Mouse (Mus musculus) liver, embryonic 13.5 days (tissue): Measurements from ENCODE around the gene Tpsg1. TPM values are rescaled to one million over a fixed set of nuclear protein-coding genes. Genes with fewer than 3 reads are reported as not detected.

Experiments
- ATAC-seq: fragments of 200-750 bp; cut with Nextera tagmentation; 2 replicates; pipeline ENCODE4 v1.8.0; 2017; ENCODE audit warnings: low read depth, mild to moderate bottlenecking, moderate number of reproducible peaks, moderate library complexity
- DNase-seq: peaks from one replicate; pipeline ENCODE4 v3.0.0; 2022
- H3K27ac ChIP-seq: fragments of 300-500 bp; sonication (generic); 2 replicates; pipeline ENCODE4 v1.5.1; 2015; ENCODE audit warnings: moderate library complexity, mild to moderate bottlenecking, inconsistent platforms
- H3K27me3 ChIP-seq: fragments of 300-500 bp; sonication (generic); 2 replicates; pipeline ENCODE4 v1.6.1; 2015; ENCODE audit warnings: mild to moderate bottlenecking, inconsistent platforms
- H3K36me3 ChIP-seq: fragments of 300-500 bp; sonication (generic); 2 replicates; pipeline ENCODE4 v1.6.1; 2015; ENCODE audit warnings: mild to moderate bottlenecking, inconsistent platforms
- H3K4me1 ChIP-seq: fragments of 300-500 bp; sonication (generic); replicated peaks from 2 replicates; pipeline ENCODE4 v1.6.1; 2015; ENCODE audit warnings: inconsistent platforms
- H3K4me2 ChIP-seq: fragments of 300-500 bp; sonication (generic); 2 replicates; pipeline ENCODE4 v1.6.1; 2015; ENCODE audit warnings: inconsistent platforms, mild to moderate bottlenecking, moderate library complexity
- H3K4me3 ChIP-seq: fragments of 300-500 bp; sonication (generic); replicated peaks from 2 replicates; pipeline ENCODE4 v1.5.1; 2015; ENCODE audit warnings: mild to moderate bottlenecking, inconsistent platforms
- H3K9ac ChIP-seq: fragments of 300-500 bp; sonication (generic); 2 replicates; pipeline ENCODE4 v1.6.1; 2015; ENCODE audit warnings: mild to moderate bottlenecking, inconsistent platforms
- H3K9me3 ChIP-seq: fragments of 300-500 bp; sonication (generic); replicated peaks from 2 replicates; pipeline ENCODE4 v1.6.1; 2016; ENCODE audit warnings: inconsistent platforms
- whole genome bisulfite sequencing: fragments of 180-500 bp; shearing (Covaris S2); methylation state at CpG from one replicate; pipeline ENCODE4 v1.1.7; 2015; ENCODE audit not compliant: insufficient replicate concordance; 5-methylcytosine and 5-hydroxymethylcytosine counted together
- polyA plus RNA-seq: library from polyadenylated mRNA; unstranded; fragments of >200 nt; fragmentation: Nextera tagmentation; extraction: Ambion mirVana; gene quantifications from 2 replicates; pipeline ENCODE4 v1.2.1, GENCODE M21; 2015

Tpsg1 gene
- 0.48 and 0.81 TPM in 2 replicates for polyA plus RNA-seq

DNA sequence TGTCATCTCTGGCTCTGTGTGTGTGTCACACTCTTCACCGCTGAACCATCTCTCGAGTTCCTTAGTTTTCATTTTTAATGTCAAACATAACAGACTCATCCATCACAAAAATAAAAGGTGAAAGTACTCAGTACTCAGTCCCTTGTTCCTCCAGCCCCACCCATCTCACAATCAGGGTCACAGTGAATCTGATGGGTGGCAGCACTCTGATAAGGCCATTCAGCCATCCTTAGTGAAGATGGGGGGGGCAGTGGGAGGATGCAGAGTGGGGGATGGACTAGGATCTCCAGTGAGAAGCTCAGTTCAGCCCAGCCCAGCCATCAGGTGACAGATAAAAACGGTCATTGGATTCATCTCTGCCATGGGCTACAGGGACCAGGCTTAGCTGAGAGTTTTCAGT, at the start of gene Tpsg1:
Gene Tpsg1, plus strand, starts transcription at position 301 of the 400 bp plus-strand sequence.
- ATAC-seq (no peak), DNase-seq (no peak)
- Histone ChIP-seq H3K4me3 (no peak within 1 kb of the TSS), H3K27me3 (no peaks in the 10 kb centered on the region), H3K9me3 (no peaks in the 10 kb centered on the region), H3K4me1 (peaks cover 7% of the 10 kb centered on the region; the same call in 1 of the 2 replicates), H3K36me3 (no peaks in the 10 kb centered on the region), H3K9ac (no peak within 1 kb of the TSS), H3K27ac (no peak within 1 kb of the TSS), H3K4me2 (no peak within 1 kb of the TSS)
- 44% methylated on average over 3 of the region's 3 CpGs for WGBS

DNA sequence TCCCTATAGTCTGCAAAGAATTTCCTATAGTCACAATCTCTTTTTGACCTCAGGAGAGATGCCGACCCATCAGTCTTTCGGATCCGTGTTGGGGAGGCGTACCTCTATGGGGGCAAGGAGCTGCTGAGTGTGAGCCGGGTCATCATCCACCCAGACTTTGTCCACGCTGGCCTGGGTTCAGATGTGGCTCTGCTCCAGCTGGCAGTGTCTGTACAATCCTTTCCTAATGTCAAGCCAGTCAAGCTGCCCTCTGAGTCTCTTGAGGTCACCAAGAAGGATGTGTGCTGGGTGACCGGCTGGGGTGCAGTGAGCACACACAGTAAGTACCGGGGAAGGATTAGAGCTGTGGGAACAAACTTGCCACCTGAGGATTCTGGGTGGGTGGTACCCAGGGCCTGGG, 48.3 kb upstream of the Tpsg1 start:
- DNase-seq (no peak), ATAC-seq (no peak)
- Histone ChIP-seq H3K27me3 (peaks cover 14% of the 10 kb centered on the region; the same call in 1 of the 2 replicates), H3K36me3 (no peaks in the 10 kb centered on the region), H3K9me3 (no peaks in the 10 kb centered on the region), H3K27ac (no peak overlapping the region), H3K4me1 (peaks cover 6% of the 10 kb centered on the region; the same call in 1 of the 2 replicates), H3K9ac (no peak overlapping the region), H3K4me2 (no peak overlapping the region), H3K4me3 (no peak overlapping the region)
- WGBS: 85% methylated on average over 8 of the region's 8 CpGs

DNA sequence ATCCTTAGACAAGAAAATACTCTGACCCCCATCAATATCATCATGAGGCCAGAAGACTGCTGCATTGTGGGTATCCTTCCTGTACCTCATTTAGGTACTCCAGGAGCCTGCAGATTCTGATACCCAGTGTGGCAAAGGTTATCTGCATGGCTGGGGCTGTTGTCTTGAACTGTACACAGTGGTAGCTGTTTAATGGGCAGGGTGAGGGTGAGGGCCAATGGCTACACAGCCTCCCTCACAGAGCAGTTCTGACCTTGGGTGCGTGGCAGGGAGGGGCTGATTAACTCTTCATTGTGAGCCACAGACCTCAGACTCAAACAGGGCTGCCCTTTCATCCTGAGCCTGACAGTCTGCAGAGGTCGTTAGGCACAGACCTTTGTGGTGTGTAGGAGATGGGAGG, 46.1 kb upstream of the Tpsg1 start:
- no peak overlapping the region for H3K27ac ChIP-seq
- no peak overlapping the region for H3K4me3 ChIP-seq
- DNase-seq (no peak), ATAC-seq (peak; percentile 73)
- H3K9ac ChIP-seq: no peak overlapping the region
- H3K4me1 ChIP-seq: peaks cover 6% of the 10 kb centered on the region; the same call in 1 of the 2 replicates
- WGBS: 22% methylated on average over 2 of the region's 2 CpGs
- H3K36me3 ChIP-seq: no peaks in the 10 kb centered on the region
- no peak overlapping the region for H3K4me2 ChIP-seq
- no peaks in the 10 kb centered on the region for H3K9me3 ChIP-seq
- H3K27me3 ChIP-seq: peaks cover 14% of the 10 kb centered on the region; the same call in 1 of the 2 replicates

DNA sequence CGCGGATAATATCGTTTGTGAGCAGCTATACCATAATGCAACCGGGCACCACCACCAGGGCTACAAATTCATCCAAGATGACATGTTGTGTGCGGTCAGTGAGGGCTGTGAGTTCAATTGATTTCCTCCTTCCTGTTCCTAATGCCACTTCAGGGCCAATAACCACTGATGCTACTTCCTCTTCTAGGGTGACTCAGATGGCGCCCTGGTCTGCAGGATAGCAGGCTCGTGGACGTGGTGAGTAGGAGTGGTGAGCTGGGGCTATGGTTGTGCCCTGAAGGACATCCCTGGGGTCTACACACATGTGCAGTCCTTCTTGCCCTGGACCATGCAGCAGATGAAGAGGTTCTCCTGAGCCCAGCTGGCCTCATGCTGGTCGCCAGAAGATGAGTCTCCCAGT, 36.8 kb upstream of the Tpsg1 start:
- Histone ChIP-seq H3K27me3 (peaks cover 14% of the 10 kb centered on the region), H3K36me3 (no peaks in the 10 kb centered on the region), H3K4me3 (no peak overlapping the region), H3K4me2 (no peak overlapping the region), H3K9me3 (no peaks in the 10 kb centered on the region), H3K4me1 (no peaks in the 10 kb centered on the region), H3K9ac (no peak overlapping the region), H3K27ac (no peak overlapping the region)
- no peak for DNase-seq
- ATAC-seq: no peak
- WGBS: 16% methylated on average over 9 of the region's 9 CpGs

DNA sequence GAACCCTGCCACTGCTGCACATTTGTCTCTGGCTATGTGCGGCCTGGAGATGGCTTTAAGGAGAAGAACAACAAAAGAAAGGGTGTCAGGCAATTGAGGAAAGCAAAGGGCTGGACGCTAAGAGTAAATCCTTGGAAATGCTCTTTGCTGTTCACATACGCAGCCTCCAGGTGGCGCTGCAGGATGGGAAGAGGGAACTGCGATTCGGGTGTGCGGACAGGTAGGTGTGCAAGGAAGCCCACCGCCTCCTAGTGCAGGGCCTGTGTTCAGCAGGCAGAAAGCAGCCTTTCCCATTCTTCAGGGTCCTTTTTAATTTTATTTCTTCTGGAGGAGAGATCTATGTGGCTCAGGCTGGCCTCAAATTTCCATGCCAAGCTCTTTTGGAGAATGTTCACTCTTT, 35.1 kb upstream of the Tpsg1 start:
- no peaks in the 10 kb centered on the region for H3K36me3 ChIP-seq
- no peak overlapping the region for H3K9ac ChIP-seq
- no peaks in the 10 kb centered on the region for H3K9me3 ChIP-seq
- no peak for ATAC-seq
- no peak overlapping the region for H3K4me3 ChIP-seq
- 3% methylated on average over 8 of the region's 8 CpGs for WGBS
- peaks cover 14% of the 10 kb centered on the region for H3K27me3 ChIP-seq
- no peak overlapping the region for H3K4me2 ChIP-seq
- peak; percentile 14 for DNase-seq
- no peak overlapping the region for H3K27ac ChIP-seq
- no peaks in the 10 kb centered on the region for H3K4me1 ChIP-seq

DNA sequence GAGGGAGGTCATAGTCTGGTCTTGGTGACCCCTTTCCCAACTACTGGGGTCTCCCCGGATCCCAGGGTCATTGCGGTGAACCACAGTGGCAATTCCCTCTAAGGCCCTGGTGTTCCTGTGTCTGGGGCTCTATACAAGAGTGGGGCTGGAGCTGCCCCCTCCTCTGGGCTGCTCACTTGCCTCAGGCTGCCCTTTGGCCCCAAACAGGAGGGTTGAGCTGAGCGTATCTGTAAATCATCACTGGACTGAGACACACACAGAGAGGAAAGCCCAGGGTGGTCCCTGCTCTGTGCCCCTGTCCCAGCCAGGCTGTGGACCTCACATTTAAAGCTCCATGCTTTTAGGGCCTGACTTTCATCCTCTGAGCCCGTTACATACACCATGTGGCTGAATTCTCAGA, 30.9 kb upstream of the Tpsg1 start:
- no peaks in the 10 kb centered on the region for H3K9me3 ChIP-seq

DNA sequence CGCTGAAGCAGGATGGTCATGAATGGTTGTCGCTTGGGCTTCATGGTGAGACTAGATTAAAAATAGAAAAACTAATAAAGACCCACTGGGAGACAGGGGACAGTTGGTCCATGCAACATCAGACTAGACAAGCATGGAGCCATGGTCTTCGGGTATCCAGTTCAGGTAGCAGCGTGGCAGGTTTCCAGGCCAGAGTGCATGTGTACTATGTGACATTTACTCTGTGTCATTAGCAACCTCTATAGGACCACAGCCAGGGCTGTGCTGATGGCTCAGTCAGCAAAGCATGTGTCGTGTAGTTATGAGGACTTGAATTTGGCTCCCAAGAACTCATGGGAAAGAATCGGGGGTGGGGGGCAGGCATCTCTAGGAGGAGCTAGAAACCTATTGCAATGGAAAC, 29.1 kb upstream of the Tpsg1 start:
- Histone ChIP-seq H3K27me3 (no peaks in the 10 kb centered on the region), H3K9me3 (no peaks in the 10 kb centered on the region), H3K4me3 (no peak overlapping the region), H3K4me1 (no peaks in the 10 kb centered on the region; the same call in 1 of the 2 replicates), H3K27ac (no peak overlapping the region), H3K9ac (no peak overlapping the region), H3K4me2 (no peak overlapping the region), H3K36me3 (no peaks in the 10 kb centered on the region)
- ATAC-seq (peak; percentile 21; the same call in 1 of the 2 replicates), DNase-seq (no peak)
- WGBS: 67% methylated on average over 6 of the region's 6 CpGs

More for the DNA sequence above, 30.9 kb upstream of the Tpsg1 start:
- DNase-seq: no peak
- H3K4me1 ChIP-seq: no peaks in the 10 kb centered on the region; the same call in 1 of the 2 replicates
- peaks cover 10% of the 10 kb centered on the region for H3K27me3 ChIP-seq
- peak overlapping the region; percentile 29 for H3K27ac ChIP-seq
- 57% methylated on average over 4 of the region's 4 CpGs for WGBS
- ATAC-seq: peak; percentile 69
- no peak overlapping the region for H3K4me3 ChIP-seq
- no peaks in the 10 kb centered on the region for H3K36me3 ChIP-seq
- H3K9ac ChIP-seq: no peak overlapping the region
- no peak overlapping the region for H3K4me2 ChIP-seq

DNA sequence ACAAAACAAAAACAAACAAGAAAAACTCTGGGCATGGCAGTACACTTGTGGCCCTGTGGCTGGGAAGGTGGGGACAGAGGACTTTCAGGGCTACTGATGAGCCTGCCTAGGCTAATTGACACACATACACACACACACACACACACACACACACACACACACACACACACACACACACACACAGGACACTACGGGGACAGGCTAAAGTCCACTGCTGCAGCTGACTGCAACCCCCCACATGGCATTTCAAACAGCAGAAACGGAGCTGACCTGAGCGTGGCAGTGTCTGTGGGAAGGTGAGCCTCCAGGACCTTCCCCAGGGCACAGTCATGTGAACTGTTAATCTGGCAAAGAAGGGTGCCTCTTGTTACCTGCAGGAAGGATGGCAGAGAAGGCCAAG, 27.6 kb upstream of the Tpsg1 start:
- no peaks in the 10 kb centered on the region for H3K27me3 ChIP-seq
- no peaks in the 10 kb centered on the region for H3K9me3 ChIP-seq
- 42% methylated on average over 3 of the region's 3 CpGs for WGBS
- no peak overlapping the region for H3K4me3 ChIP-seq
- no peak overlapping the region for H3K9ac ChIP-seq
- no peak overlapping the region for H3K4me2 ChIP-seq
- H3K36me3 ChIP-seq: no peaks in the 10 kb centered on the region
- DNase-seq (no peak), ATAC-seq (peak; percentile 54)
- H3K4me1 ChIP-seq: no peaks in the 10 kb centered on the region; the same call in 1 of the 2 replicates
- no peak overlapping the region for H3K27ac ChIP-seq

DNA sequence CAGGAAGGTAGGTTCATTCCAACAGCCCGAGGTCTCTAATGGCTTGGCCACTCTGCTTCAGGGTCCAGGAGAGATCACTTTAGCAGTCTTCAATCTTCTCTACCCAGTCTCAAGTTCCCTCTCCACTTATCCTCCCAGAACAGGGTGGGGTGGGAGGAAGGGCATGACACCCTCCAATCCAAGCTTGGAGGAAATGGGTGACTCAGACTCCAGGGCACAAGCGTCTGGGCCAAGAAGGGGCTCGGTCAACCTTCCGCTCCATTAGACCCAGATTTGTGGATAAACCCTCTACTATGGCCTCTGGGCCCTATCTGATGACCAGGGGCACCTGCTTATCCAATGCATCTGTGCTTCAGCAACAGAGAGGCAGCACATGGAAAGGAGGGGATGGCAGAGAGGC, 23.6 kb upstream of the Tpsg1 start, which contains the start of gene Tpsab1:
Gene Tpsab1, minus strand, starts transcription at position 101 of the 400 bp plus-strand sequence.
- no peaks in the 10 kb centered on the region for H3K36me3 ChIP-seq
- H3K4me3 ChIP-seq: no peak within 1 kb of the TSS
- H3K27me3 ChIP-seq: no peaks in the 10 kb centered on the region
- no peak for ATAC-seq
- no peak within 1 kb of the TSS for H3K27ac ChIP-seq
- no peak within 1 kb of the TSS for H3K4me2 ChIP-seq
- H3K4me1 ChIP-seq: no peaks in the 10 kb centered on the region
- no peaks in the 10 kb centered on the region for H3K9me3 ChIP-seq
- H3K9ac ChIP-seq: no peak within 1 kb of the TSS
- 66% methylated on average over 4 of the region's 4 CpGs for WGBS
- no peak for DNase-seq

DNA sequence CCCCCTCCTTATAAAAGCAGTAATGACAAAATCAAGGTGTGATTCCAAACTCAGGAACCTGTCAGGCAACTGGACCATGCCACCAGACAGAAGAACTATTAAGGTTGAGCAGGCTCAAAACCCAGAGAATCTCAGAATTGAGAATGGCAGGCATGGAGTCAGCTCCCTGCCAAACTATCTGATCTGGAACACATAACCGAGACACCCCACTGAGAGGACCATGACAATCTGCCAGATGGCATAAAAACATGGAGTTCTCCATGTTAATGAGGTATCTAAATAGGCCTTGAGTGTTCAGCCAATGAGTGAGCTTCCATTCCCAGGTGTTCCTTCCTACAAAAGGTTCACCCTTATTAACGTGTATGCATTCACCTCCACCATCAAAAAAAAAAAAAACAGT, 7.8 kb upstream of the Tpsg1 start:
- Histone ChIP-seq H3K4me1 (no peaks in the 10 kb centered on the region), H3K27me3 (no peaks in the 10 kb centered on the region), H3K9ac (no peak overlapping the region), H3K27ac (no peak overlapping the region), H3K4me3 (no peak overlapping the region), H3K36me3 (no peaks in the 10 kb centered on the region), H3K9me3 (no peaks in the 10 kb centered on the region), H3K4me2 (no peak overlapping the region)
- 42% methylated on average over 2 of the region's 2 CpGs for WGBS
- ATAC-seq: no peak
- DNase-seq: no peak

DNA sequence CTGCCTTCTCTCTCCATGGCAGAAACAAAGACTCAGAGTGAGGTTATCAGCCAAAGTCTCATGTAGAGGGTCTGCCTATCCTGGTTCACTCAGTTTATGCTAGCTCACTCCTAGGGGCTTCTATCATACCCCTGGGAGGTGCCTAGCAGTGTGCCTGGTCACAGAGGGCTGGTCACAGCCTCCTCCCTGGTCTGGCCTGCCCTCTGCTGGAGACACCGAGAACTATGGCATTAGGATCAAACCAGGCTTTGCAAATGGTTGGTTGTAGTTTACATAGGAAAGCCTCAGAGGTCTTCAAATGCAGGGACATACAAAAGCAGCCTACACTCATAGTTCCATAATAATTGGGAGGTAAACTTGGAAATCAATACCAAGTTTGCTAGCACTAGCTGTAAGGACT, 5.3 kb upstream of the Tpsg1 start:
- H3K4me3 ChIP-seq: no peak overlapping the region
- H3K4me1 ChIP-seq: no peaks in the 10 kb centered on the region
- no peaks in the 10 kb centered on the region for H3K9me3 ChIP-seq
- DNase-seq: peak; percentile 24
- no peak overlapping the region for H3K4me2 ChIP-seq
- H3K9ac ChIP-seq: no peak overlapping the region
- no peaks in the 10 kb centered on the region for H3K36me3 ChIP-seq
- no peaks in the 10 kb centered on the region for H3K27me3 ChIP-seq
- no peak for ATAC-seq
- no peak overlapping the region for H3K27ac ChIP-seq
- WGBS: 0% methylated on average over 1 of the region's 1 CpGs

DNA sequence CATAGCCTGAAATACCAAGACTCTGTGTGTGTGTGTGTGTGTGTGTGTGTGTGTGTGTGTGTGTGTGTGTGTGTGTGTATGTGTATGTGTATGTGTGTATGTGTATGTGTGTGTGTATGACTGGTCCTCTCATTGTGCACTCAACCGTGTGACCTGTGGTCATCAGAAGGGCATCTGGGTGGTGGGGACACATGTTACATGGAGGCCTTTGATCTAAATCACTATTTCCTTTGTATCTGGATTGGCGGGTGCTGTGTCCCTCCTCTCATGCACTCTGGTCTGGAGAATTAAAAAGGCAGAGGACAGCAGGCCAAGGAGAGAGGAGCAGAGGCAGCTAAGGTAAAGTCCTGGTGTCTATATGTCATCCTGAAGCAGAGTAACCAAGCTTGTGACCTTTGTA, 3.1 kb upstream of the Tpsg1 start, which contains the start of gene Tpsb2:
Gene Tpsb2, plus strand, starts transcription at position 301 of the 400 bp plus-strand sequence.
- no peaks in the 10 kb centered on the region for H3K27me3 ChIP-seq
- no peak within 1 kb of the TSS for H3K4me2 ChIP-seq
- no peak within 1 kb of the TSS for H3K9ac ChIP-seq
- no peak for DNase-seq
- WGBS: 39% methylated on average over 2 of the region's 2 CpGs
- H3K9me3 ChIP-seq: no peaks in the 10 kb centered on the region
- no peak within 1 kb of the TSS for H3K4me3 ChIP-seq
- H3K36me3 ChIP-seq: no peaks in the 10 kb centered on the region
- no peak for ATAC-seq
- H3K4me1 ChIP-seq: no peaks in the 10 kb centered on the region; the same call in 1 of the 2 replicates
- H3K27ac ChIP-seq: no peak within 1 kb of the TSS
